Mouse (Mus musculus): ENCODE results near the gene Rhox3h. TPM values are rescaled to one million over a fixed set of nuclear protein-coding genes. Genes with fewer than 3 reads are reported as not detected.
"Not testable (repeated sequence)": the region's sequence is repeated elsewhere in the genome, so short reads cannot be mapped to it uniquely, and the experiment has no call there.

The Rhox3h gene
- total RNA-seq (2015; ENCODE audit: low replicate concordance): not detected in 2 replicates
- total RNA-seq (2017; ENCODE audit: low replicate concordance): not detected in 2 replicates

DNA sequence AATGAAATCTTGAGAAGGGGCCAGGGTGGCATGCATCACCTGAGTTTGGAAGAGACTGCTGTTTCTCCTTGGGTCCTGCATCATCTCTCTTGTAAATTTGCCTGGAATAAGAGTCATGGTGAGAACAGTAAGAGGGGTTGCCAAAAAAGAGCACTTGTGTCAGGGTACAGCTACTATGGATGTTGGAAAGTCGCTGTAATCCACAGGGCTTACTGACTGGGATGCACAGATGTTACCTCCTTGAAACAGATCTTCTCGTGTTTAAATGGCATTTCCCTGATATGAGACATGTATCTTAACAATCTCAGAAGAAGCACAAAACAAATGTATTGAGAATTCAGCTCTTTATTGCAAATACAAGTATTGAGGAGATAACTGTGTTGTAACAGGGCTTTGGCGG lies at the start of gene Rhox3h:
Gene Rhox3h (minus strand): TSS at position 101 of the 400 bp plus-strand sequence.
- ATAC-seq (replicated peaks; ENCODE audit: low FRiP score, poor library complexity, severe bottlenecking): not testable (repeated sequence)

DNA sequence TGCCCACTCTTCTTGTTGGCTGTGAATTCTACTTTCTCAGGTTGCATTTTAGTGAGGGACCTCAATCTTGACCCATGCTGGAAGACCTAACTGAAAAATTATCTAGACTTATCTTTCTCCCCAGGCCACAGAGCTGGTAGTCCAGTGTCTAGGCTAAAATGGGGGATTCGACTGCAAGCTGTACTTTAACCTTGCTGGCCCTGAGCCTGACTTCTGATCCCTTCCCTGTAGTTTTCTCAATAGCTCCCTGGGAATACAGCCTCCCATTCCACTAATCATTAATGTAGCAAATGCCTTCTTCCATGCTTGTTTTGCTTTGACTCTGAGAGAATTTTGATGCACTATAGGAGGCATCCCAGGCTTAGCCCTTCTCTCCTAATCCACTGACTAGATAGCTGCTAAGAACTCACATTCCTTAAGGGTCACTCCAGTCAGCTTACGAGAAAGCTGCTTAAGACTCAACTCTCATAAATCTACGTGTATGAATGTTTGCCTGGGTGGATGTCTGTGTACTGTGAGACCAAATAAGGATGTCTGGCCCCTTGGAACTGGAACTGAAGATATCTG lies 33.3 kb upstream of the Rhox3h start:
- no peak for ATAC-seq (replicated peaks; ENCODE audit: low FRiP score, poor library complexity, severe bottlenecking)

DNA sequence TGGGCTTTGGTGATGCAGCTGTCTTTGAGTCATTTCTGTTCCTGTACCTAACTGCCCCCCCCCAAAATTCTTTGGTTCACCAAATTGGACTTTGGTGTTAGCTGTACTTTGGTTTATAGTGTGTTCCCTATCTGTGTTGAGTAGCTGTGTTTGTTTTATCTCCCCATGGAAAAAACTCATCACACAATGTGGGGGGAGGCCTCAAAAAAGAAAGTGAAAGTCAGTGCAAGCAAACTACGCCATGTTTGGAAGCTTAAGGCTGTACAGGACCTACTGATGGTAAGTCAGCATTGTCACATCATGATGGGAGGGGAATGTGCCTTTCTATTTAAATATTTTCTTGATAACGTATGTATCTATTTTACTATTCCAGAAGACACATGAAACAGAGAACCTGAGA lies 23.7 kb upstream of the Rhox3h start:
- ATAC-seq (replicated peaks; ENCODE audit: low FRiP score, poor library complexity, severe bottlenecking): no peak

DNA sequence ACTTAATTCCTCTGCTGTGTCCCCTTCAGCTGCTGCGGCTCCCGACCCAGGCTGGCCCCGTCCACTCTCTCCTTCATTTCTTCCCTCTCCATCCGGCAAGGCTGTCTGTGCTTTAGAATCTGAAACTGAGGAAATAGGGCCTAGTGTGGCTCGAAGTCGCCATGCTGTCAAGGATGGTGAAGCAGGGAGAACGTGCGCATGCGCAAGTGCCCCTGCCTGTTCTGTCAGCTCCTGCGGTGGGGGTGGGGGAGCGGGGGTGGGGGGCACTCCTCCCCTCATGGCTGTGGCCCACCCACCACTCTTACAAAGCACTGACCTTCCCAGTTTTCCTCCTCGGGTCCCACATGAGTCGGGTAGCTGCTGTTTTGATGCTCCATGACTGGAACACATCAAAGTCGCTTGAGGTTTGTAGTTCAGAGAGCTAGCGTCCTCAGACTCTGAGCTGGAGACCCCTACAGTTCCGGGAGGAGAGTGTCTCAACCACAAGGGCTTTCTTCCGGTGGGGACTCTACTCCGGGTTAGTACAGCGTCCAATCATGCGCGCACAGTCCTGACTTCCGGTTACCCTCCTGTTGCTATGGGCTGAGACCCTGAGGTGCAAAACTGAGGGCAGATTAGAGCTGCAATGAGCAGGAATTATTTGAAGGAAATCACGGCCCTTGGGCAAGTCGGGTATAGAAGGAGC lies 14.6 kb upstream of the Rhox3h start:
- ATAC-seq (replicated peaks; ENCODE audit: low FRiP score, poor library complexity, severe bottlenecking): no peak

DNA sequence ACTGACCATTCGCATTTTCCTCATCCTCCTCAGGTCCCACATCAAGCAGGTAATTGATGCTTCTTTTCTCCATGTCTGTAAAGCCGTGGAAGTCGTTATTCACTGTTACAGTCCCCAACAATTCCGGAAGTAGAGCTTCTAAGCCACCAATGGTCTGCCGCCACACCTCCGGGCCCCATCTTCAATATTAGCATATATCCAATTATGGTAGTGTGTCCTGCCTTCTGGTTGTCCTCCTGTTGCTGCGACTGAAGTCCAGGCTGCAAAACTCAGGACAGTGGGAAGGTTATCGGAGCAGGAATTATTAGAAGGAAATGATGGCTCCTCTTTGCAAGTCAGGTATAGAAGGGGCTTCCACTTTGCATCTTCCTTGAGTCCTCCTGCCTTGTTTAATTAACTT lies 4.6 kb upstream of the Rhox3h start, which contains the start of gene Rhox2h:
Gene Rhox2h (minus strand): TSS at position 101 of the 400 bp plus-strand sequence.
- not testable (repeated sequence) for ATAC-seq (replicated peaks; ENCODE audit: low FRiP score, poor library complexity, severe bottlenecking)

DNA sequence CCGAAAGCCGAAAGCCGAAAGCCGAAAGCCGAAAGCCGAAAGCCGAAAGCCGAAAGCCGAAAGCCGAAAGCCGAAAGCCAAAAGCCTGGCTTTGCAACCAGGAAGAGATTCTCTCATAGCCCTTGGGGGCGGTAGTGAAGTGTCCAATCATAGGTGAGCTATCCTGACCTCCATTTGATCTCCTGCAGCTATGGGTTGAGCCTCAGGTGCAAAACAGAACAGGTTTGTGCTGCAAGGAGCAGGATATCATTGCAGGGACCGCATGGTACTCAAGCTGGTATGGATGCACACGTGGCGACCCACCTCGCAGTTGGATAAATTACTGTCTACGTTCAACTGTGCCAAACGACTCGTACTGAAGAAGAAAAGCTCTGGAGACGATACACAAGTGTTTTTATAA lies 17.3 kb downstream of the Rhox3h start, which contains the start of gene Rhox4g:
Gene Rhox4g (minus strand): TSS at position 101 of the 400 bp plus-strand sequence.
- ATAC-seq (replicated peaks; ENCODE audit: low FRiP score, poor library complexity, severe bottlenecking): not testable (repeated sequence)

DNA sequence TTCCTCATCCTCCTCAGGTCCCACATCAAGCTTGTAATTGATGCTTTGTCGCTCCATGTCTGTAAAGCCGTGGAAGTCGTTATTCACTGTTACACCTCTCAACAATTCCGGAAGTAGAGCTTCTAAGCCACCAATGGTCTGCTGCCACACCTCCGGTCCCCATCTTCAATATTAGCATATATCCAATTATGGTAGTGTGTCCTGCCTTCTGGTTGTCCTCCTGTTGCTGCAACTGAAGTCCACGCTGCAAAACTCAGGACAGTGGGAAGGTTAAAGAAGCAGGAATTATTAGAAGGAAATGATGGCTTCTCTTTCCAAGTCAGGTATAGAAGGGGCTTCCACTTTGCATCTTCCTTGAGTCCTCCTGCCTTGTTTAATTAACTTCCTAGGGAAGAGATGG lies 25.2 kb downstream of the Rhox3h start, which contains the start of gene Rhox2g:
Gene Rhox2g (minus strand): TSS at position 101 of the 400 bp plus-strand sequence.
- ATAC-seq (replicated peaks; ENCODE audit: low FRiP score, poor library complexity, severe bottlenecking): not testable (repeated sequence)

DNA sequence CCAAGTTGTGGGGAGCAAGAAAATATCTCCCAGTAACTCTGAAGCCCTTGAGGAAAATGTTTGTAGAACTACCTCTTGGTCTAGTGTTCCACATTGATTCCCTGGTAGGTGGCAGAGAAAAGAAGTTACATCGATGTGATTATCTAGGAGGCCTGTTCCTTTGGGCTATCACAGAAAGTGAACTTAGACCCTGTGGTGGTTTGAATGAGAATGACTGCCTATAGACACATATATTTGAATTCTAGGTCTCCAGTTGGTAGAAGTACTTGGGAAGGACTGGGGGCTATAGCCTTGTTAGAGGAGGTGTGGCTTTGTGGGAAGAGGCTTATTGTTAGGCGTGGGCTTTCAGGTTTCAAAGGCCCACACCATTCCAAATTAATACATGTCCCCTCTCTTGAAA lies 40.1 kb downstream of the Rhox3h start, which contains the start of gene Rhox3g:
Gene Rhox3g (minus strand): TSS at position 101 of the 400 bp plus-strand sequence.
- ATAC-seq (replicated peaks; ENCODE audit: low FRiP score, poor library complexity, severe bottlenecking): not testable (repeated sequence)

Other genes starting within 250 kb of the Rhox3h start
- gene Rhox4b, start 236.3 kb downstream of the Rhox3h start, total RNA-seq (2015; ENCODE audit: low replicate concordance): not detected in 2 replicates
- gene Rhox4b, start 236.3 kb downstream of the Rhox3h start, total RNA-seq (2017; ENCODE audit: low replicate concordance): not detected in 2 replicates
- not detected in 2 replicates for gene Rhox2c, start 215.1 kb downstream of the Rhox3h start, total RNA-seq (2015; ENCODE audit: low replicate concordance)
- gene Rhox2c, start 215.1 kb downstream of the Rhox3h start, total RNA-seq (2017; ENCODE audit: low replicate concordance): not detected in 2 replicates
- not detected in 2 replicates for gene Rhox3c, start 210.2 kb downstream of the Rhox3h start, total RNA-seq (2015; ENCODE audit: low replicate concordance)
- gene Rhox3c, start 210.2 kb downstream of the Rhox3h start, total RNA-seq (2017; ENCODE audit: low replicate concordance): not detected in 2 replicates
- not detected in 2 replicates for gene Rhox4c, start 188.4 kb downstream of the Rhox3h start, total RNA-seq (2015; ENCODE audit: low replicate concordance)
- gene Rhox4c, start 188.4 kb downstream of the Rhox3h start, total RNA-seq (2017; ENCODE audit: low replicate concordance): not detected in 2 replicates
- gene Rhox2d, start 175.3 kb downstream of the Rhox3h start, total RNA-seq (2015; ENCODE audit: low replicate concordance): not detected in 2 replicates
- gene Rhox2d, start 175.3 kb downstream of the Rhox3h start, total RNA-seq (2017; ENCODE audit: low replicate concordance): not detected in 2 replicates
- gene Rhox4d, start 154.4 kb downstream of the Rhox3h start, total RNA-seq (2015; ENCODE audit: low replicate concordance): not detected in 2 replicates
- not detected in 2 replicates for gene Rhox4d, start 154.4 kb downstream of the Rhox3h start, total RNA-seq (2017; ENCODE audit: low replicate concordance)
- not detected in 2 replicates for gene Rhox2e, start 138.3 kb downstream of the Rhox3h start, total RNA-seq (2015; ENCODE audit: low replicate concordance)
- not detected in 2 replicates for gene Rhox2e, start 138.3 kb downstream of the Rhox3h start, total RNA-seq (2017; ENCODE audit: low replicate concordance)
- gene Rhox3e, start 126.7 kb downstream of the Rhox3h start, total RNA-seq (2015; ENCODE audit: low replicate concordance): not detected in 2 replicates
- not detected in 2 replicates for gene Rhox3e, start 126.7 kb downstream of the Rhox3h start, total RNA-seq (2017; ENCODE audit: low replicate concordance)
- not detected in 2 replicates for gene Rhox4e, start 111.4 kb downstream of the Rhox3h start, total RNA-seq (2015; ENCODE audit: low replicate concordance)
- not detected in 2 replicates for gene Rhox4e, start 111.4 kb downstream of the Rhox3h start, total RNA-seq (2017; ENCODE audit: low replicate concordance)
- gene Rhox2f, start 97.4 kb downstream of the Rhox3h start, total RNA-seq (2015; ENCODE audit: low replicate concordance): not detected in 2 replicates
- gene Rhox2f, start 97.4 kb downstream of the Rhox3h start, total RNA-seq (2017; ENCODE audit: low replicate concordance): not detected in 2 replicates
- gene Rhox3f, start 87.8 kb downstream of the Rhox3h start, total RNA-seq (2015; ENCODE audit: low replicate concordance): not detected in 2 replicates
- gene Rhox3f, start 87.8 kb downstream of the Rhox3h start, total RNA-seq (2017; ENCODE audit: low replicate concordance): not detected in 2 replicates
- gene Rhox4f, start 61.1 kb downstream of the Rhox3h start, total RNA-seq (2015; ENCODE audit: low replicate concordance): not detected in 2 replicates
- gene Rhox4f, start 61.1 kb downstream of the Rhox3h start, total RNA-seq (2017; ENCODE audit: low replicate concordance): not detected in 2 replicates
- gene Rhox3g, start 40.2 kb downstream of the Rhox3h start, total RNA-seq (2015; ENCODE audit: low replicate concordance): not detected in 2 replicates
- gene Rhox3g, start 40.2 kb downstream of the Rhox3h start, total RNA-seq (2017; ENCODE audit: low replicate concordance): not detected in 2 replicates
- not detected in 2 replicates for gene Rhox2g, start 25.3 kb downstream of the Rhox3h start, total RNA-seq (2015; ENCODE audit: low replicate concordance)
- gene Rhox2g, start 25.3 kb downstream of the Rhox3h start, total RNA-seq (2017; ENCODE audit: low replicate concordance): not detected in 2 replicates
- not detected in 2 replicates for gene Rhox4g, start 17.4 kb downstream of the Rhox3h start, total RNA-seq (2015; ENCODE audit: low replicate concordance)
- gene Rhox4g, start 17.4 kb downstream of the Rhox3h start, total RNA-seq (2017; ENCODE audit: low replicate concordance): not detected in 2 replicates
- not detected in 2 replicates for gene Rhox2h, start 4.5 kb upstream of the Rhox3h start, total RNA-seq (2015; ENCODE audit: low replicate concordance)
- not detected in 2 replicates for gene Rhox2h, start 4.5 kb upstream of the Rhox3h start, total RNA-seq (2017; ENCODE audit: low replicate concordance)
- gene Rhox5, start 136.1 kb upstream of the Rhox3h start, total RNA-seq (2015; ENCODE audit: low replicate concordance): not detected in 2 replicates
- not detected in 2 replicates for gene Rhox5, start 136.1 kb upstream of the Rhox3h start, total RNA-seq (2017; ENCODE audit: low replicate concordance)
- not detected in 2 replicates for gene Rhox6, start 158.1 kb upstream of the Rhox3h start, total RNA-seq (2015; ENCODE audit: low replicate concordance)
- not detected in 2 replicates for gene Rhox6, start 158.1 kb upstream of the Rhox3h start, total RNA-seq (2017; ENCODE audit: low replicate concordance)
- not detected in 2 replicates for gene Rhox7a, start 162.9 kb upstream of the Rhox3h start, total RNA-seq (2015; ENCODE audit: low replicate concordance)
- gene Rhox7a, start 162.9 kb upstream of the Rhox3h start, total RNA-seq (2017; ENCODE audit: low replicate concordance): not detected in 2 replicates
- gene Rhox8, start 210.2 kb upstream of the Rhox3h start, total RNA-seq (2015; ENCODE audit: low replicate concordance): 4.0 TPM in 1 of 2 replicates, not detected in the other
- gene Rhox8, start 210.2 kb upstream of the Rhox3h start, total RNA-seq (2017; ENCODE audit: low replicate concordance): not detected in 2 replicates
- gene Rhox7b, start 228.5 kb upstream of the Rhox3h start, total RNA-seq (2015; ENCODE audit: low replicate concordance): not detected in 2 replicates
- not detected in 2 replicates for gene Rhox7b, start 228.5 kb upstream of the Rhox3h start, total RNA-seq (2017; ENCODE audit: low replicate concordance)
- not detected in 2 replicates for gene Rhox9, start 233.0 kb upstream of the Rhox3h start, total RNA-seq (2015; ENCODE audit: low replicate concordance)
- gene Rhox9, start 233.0 kb upstream of the Rhox3h start, total RNA-seq (2017; ENCODE audit: low replicate concordance): not detected in 2 replicates

Measured in erythroblast, adult 5-6 weeks (primary cell).